Mouse (Mus musculus): ENCODE data around the gene Hnrnpab. TPM values are rescaled to one million over a fixed set of nuclear protein-coding genes. Genes with fewer than 3 reads are reported as not detected.

Hnrnpab gene
- total RNA-seq, 2 experiments from 2014 or later = 120 to 127 TPM

- DNase-seq (ENCODE audit: extremely low spot score in 1 of 2, low spot score in 2 of 2) = no peak
- intact Hi-C loops (cut with DNase I) = no loop called here
Measured at GRCm38 (mm10) chr11:51555066-51555465, 51.6 kb downstream of the Hnrnpab start.

GRCm38 (mm10) chr11:51554590-51554989 is 52.1 kb downstream of the Hnrnpab start:
- intact Hi-C loops (cut with DNase I) = no loop called here
- TF ChIP-seq CTCF (IDR thresholded peaks at IDR 0.05) = no peak
- Histone ChIP-seq H3K27ac (no peak overlapping the region), H3K4me3 (no peak overlapping the region)
- no peak for DNase-seq (ENCODE audit: extremely low spot score in 1 of 2, low spot score in 2 of 2)

More at GRCm38 (mm10) chr11:51555066-51555465, 51.6 kb downstream of the Hnrnpab start:
- H3K27ac ChIP-seq = no peak overlapping the region
- no peak overlapping the region for H3K4me3 ChIP-seq
- TF ChIP-seq CTCF (IDR thresholded peaks at IDR 0.05) = no peak

GRCm38 (mm10) chr11:51552091-51552490 is 54.6 kb downstream of the Hnrnpab start:
- DNase-seq (ENCODE audit: extremely low spot score in 1 of 2, low spot score in 2 of 2) = no peak
- Histone ChIP-seq H3K4me3 (no peak overlapping the region), H3K27ac (no peak overlapping the region)
- no peak for TF ChIP-seq CTCF (IDR thresholded peaks at IDR 0.05)
- intact Hi-C loops (cut with DNase I) = no loop called here

GRCm38 (mm10) chr11:51551253-51551652 is 55.4 kb downstream of the Hnrnpab start:
- no peak for TF ChIP-seq CTCF (IDR thresholded peaks at IDR 0.05)
- H3K4me3 ChIP-seq = no peak overlapping the region
- intact Hi-C loops (cut with DNase I) = no loop called here
- H3K27ac ChIP-seq = no peak overlapping the region
- no peak for DNase-seq (ENCODE audit: extremely low spot score in 1 of 2, low spot score in 2 of 2)

Other genes starting within 250 kb of the Hnrnpab start
- gene Phykpl, start 22.1 kb downstream of the Hnrnpab start, total RNA-seq (2021) = 1 to 10 TPM; 7.8 to 8.2 TPM
- gene Nhp2, start 12.9 kb upstream of the Hnrnpab start, total RNA-seq (2021) = 10 to 100 TPM; 45.0 to 46.2 TPM
- 10 to 100 TPM; 56.1 to 61.9 TPM for gene Rmnd5b, start 29.0 kb upstream of the Hnrnpab start, total RNA-seq (2021)
- 10 to 100 TPM; 10.4 to 14.3 TPM for gene N4bp3, start 44.0 kb upstream of the Hnrnpab start, total RNA-seq (2021)
- 1 to 10 TPM; 1.8 to 1.9 TPM for gene D930048N14Rik, start 44.1 kb upstream of the Hnrnpab start, total RNA-seq (2021)
- gene 0610009B22Rik, start 82.0 kb upstream of the Hnrnpab start, total RNA-seq (2021) = 10 to 100 TPM; 32.4 to 35.2 TPM
- gene Sec24a, start 156.8 kb upstream of the Hnrnpab start, total RNA-seq (2021) = 10 to 100 TPM; 21.0 to 21.2 TPM
- 10 to 100 TPM; 61.0 to 65.0 TPM for gene Sar1b, start 156.8 kb upstream of the Hnrnpab start, total RNA-seq (2021)